Mouse (Mus musculus) MEL (cell line): ENCODE measurements around the gene Erg. TPM values are rescaled to one million over a fixed set of nuclear protein-coding genes. Genes with fewer than 3 reads are reported as not detected.
A peak's percentile ranks its signal among the peaks of the same experiment; 100 is the strongest.

Source experiments
- DNase-seq: peaks from one replicate; pipeline ENCODE4 v3.0.0; 2011; ENCODE audit warnings: low read depth, low spot score
- H3K27ac ChIP-seq: 2 replicates; pipeline ENCODE4 v1.5.1; 2012; ENCODE audit warnings: low read depth, mild to moderate bottlenecking, control low read depth, low read length, moderate library complexity; ENCODE audit not compliant: control insufficient read depth
- H3K27me3 ChIP-seq, 2 experiments: fragments of 150-350 bp in 1 of 2; sonication (generic) in 1 of 2; 2 replicates each; pipeline ENCODE4 v1.6.1; 2012; ENCODE audit warnings: low read length in 2 of 2, mild to moderate bottlenecking in 2 of 2, improper control_type of control experiment in 1 of 2, moderate library complexity in 1 of 2; ENCODE audit not compliant: insufficient read depth in 2 of 2, control insufficient read depth in 1 of 2
- H3K36me3 ChIP-seq, 2 experiments: 2 replicates each; pipeline ENCODE4 v1.6.1; 2012 to 2014; ENCODE audit warnings: low read length in 2 of 2, improper control_type of control experiment in 1 of 2, inconsistent platforms in 1 of 2, mild to moderate bottlenecking in 1 of 2; ENCODE audit not compliant: insufficient read depth in 2 of 2, control insufficient read depth in 1 of 2
- H3K4me1 ChIP-seq, 2 experiments: fragments of 150-350 bp in 1 of 2; sonication (generic) in 1 of 2; 2 replicates each; pipeline ENCODE4 v1.6.1; 2012; ENCODE audit warnings: low read length in 2 of 2, improper control_type of control experiment in 1 of 2, mild to moderate bottlenecking in 1 of 2; ENCODE audit not compliant: insufficient read depth in 2 of 2, control insufficient read depth in 1 of 2
- H3K4me3 ChIP-seq, 2 experiments: fragments of 150-350 bp in 1 of 2; sonication (generic) in 1 of 2; 2 replicates each; pipeline ENCODE4 v1.5.1; 2012; ENCODE audit warnings: low read depth in 2 of 2, low read length in 2 of 2, mild to moderate bottlenecking in 2 of 2, moderate library complexity in 2 of 2, control low read depth in 1 of 2, improper control_type of control experiment in 1 of 2; ENCODE audit not compliant: control insufficient read depth in 1 of 2, insufficient read depth in 1 of 2
- H3K79me2 ChIP-seq: 2 replicates; pipeline ENCODE4 v1.6.1; 2012; ENCODE audit warnings: mild to moderate bottlenecking, low read length, moderate library complexity; ENCODE audit not compliant: control insufficient read depth, poor library complexity, insufficient read depth
- H3K9ac ChIP-seq: 2 replicates; pipeline ENCODE4 v1.6.1; 2012; ENCODE audit warnings: low read depth, mild to moderate bottlenecking, control low read depth, low read length, moderate library complexity; ENCODE audit not compliant: control insufficient read depth, poor library complexity, severe bottlenecking
- H3K9me3 ChIP-seq: fragments of 150-350 bp; sonication (generic); replicated peaks from 2 replicates; pipeline ENCODE4 v1.6.1; 2012; ENCODE audit warnings: mild to moderate bottlenecking, low read length, improper control_type of control experiment, moderate library complexity; ENCODE audit not compliant: insufficient read depth
- CHD1 ChIP-seq: IDR thresholded peaks from 2 replicates; pipeline ENCODE4 v1.6.1; 2012; ENCODE audit warnings: low read depth, mild to moderate bottlenecking, inconsistent platforms, low read length, improper control_type of control experiment
- CHD2 ChIP-seq: IDR thresholded peaks from 2 replicates; pipeline ENCODE4 v1.6.1; 2011; ENCODE audit warnings: low read length, improper control_type of control experiment
- CTCF ChIP-seq, 3 experiments: IDR thresholded peaks in 2 of 3; conservative IDR thresholded peaks in 1 of 3; 2 replicates each; pipeline ENCODE4 v1.5.1; 2011 to 2012; ENCODE audit warnings: low read length in 3 of 3, low read depth in 2 of 3, mild to moderate bottlenecking in 2 of 3, improper control_type of control experiment in 1 of 3, inconsistent platforms in 1 of 3, mixed read lengths in 1 of 3, moderate library complexity in 1 of 3; ENCODE audit not compliant: control insufficient read depth in 1 of 3, insufficient read depth in 1 of 3, poor library complexity in 1 of 3, severe bottlenecking in 1 of 3
- E2F4 ChIP-seq: IDR thresholded peaks from 2 replicates; pipeline ENCODE4 v1.6.1; 2011; ENCODE audit warnings: low read depth, low read length, improper control_type of control experiment, borderline replicate concordance
- ELF1 ChIP-seq: IDR thresholded peaks from 2 replicates; pipeline ENCODE4 v1.6.1; 2014; ENCODE audit warnings: low read depth, mild to moderate bottlenecking, inconsistent platforms, low read length, improper control_type of control experiment, moderate library complexity
- EP300 ChIP-seq, 2 experiments: IDR thresholded peaks; 2 replicates each; pipeline ENCODE4 v1.6.1; 2011; ENCODE audit warnings: improper control_type of control experiment in 2 of 2, low read length in 2 of 2, low read depth in 1 of 2, mild to moderate bottlenecking in 1 of 2
- ETS1 ChIP-seq: IDR thresholded peaks from 2 replicates; pipeline ENCODE4 v1.6.1; 2012; ENCODE audit warnings: low read depth, mild to moderate bottlenecking, inconsistent platforms, low read length, improper control_type of control experiment, moderate library complexity
- GABPA ChIP-seq: IDR thresholded peaks from 2 replicates; pipeline ENCODE4 v1.6.1; 2012; ENCODE audit warnings: low read depth, mild to moderate bottlenecking, inconsistent platforms, low read length, improper control_type of control experiment, moderate library complexity
- GATA1 ChIP-seq: IDR thresholded peaks from 2 replicates; pipeline ENCODE4 v1.6.1; 2011; ENCODE audit warnings: low read depth, low read length, improper control_type of control experiment
- HCFC1 ChIP-seq: IDR thresholded peaks from 2 replicates; pipeline ENCODE4 v1.6.1; 2012; ENCODE audit warnings: low read depth, mild to moderate bottlenecking, inconsistent platforms, low read length, improper control_type of control experiment, moderate library complexity
- JUND ChIP-seq: IDR thresholded peaks from 2 replicates; pipeline ENCODE4 v1.6.1; 2011; ENCODE audit warnings: low read depth, mild to moderate bottlenecking, improper control_type of control experiment, low read length
- KAT2A ChIP-seq: conservative IDR thresholded peaks from 2 replicates; pipeline ENCODE4 v1.6.1; 2012; ENCODE audit warnings: low read depth, low read length, improper control_type of control experiment, inconsistent platforms
- MAX ChIP-seq: IDR thresholded peaks from 2 replicates; pipeline ENCODE4 v1.6.1; 2011; ENCODE audit warnings: low read length, improper control_type of control experiment
- MAZ ChIP-seq: IDR thresholded peaks from 2 replicates; pipeline ENCODE4 v1.6.1; 2012; ENCODE audit warnings: low read depth, mild to moderate bottlenecking, inconsistent platforms, low read length, improper control_type of control experiment
- MEF2A ChIP-seq: IDR thresholded peaks from 2 replicates; pipeline ENCODE4 v1.6.1; 2014; ENCODE audit warnings: low read depth, mild to moderate bottlenecking, inconsistent platforms, low read length, improper control_type of control experiment; ENCODE audit not compliant: poor library complexity, insufficient replicate concordance, severe bottlenecking; ENCODE audit errors: extremely low read depth
- MYB ChIP-seq: IDR thresholded peaks from 2 replicates; pipeline ENCODE4 v1.6.1; 2011; ENCODE audit warnings: mild to moderate bottlenecking, low read depth, low read length, improper control_type of control experiment
- MYC ChIP-seq: IDR thresholded peaks from 2 replicates; pipeline ENCODE4 v1.6.1; 2011; ENCODE audit warnings: low read depth, mild to moderate bottlenecking, low read length, improper control_type of control experiment, moderate library complexity
- NELFE ChIP-seq: IDR thresholded peaks from 2 replicates; pipeline ENCODE4 v1.6.1; 2011; ENCODE audit warnings: low read depth, low read length, improper control_type of control experiment
- NRF1 ChIP-seq: IDR thresholded peaks from 2 replicates; pipeline ENCODE4 v1.6.1; 2014; ENCODE audit warnings: low read depth, mild to moderate bottlenecking, inconsistent platforms, low read length, improper control_type of control experiment, moderate library complexity; ENCODE audit not compliant: poor library complexity, insufficient read depth, severe bottlenecking
- POLR2A ChIP-seq, 2 experiments: IDR thresholded peaks; 2 replicates each; pipeline ENCODE4 v1.6.1; 2011 to 2012; ENCODE audit warnings: low read length in 2 of 2, mild to moderate bottlenecking in 2 of 2, control low read depth in 1 of 2, improper control_type of control experiment in 1 of 2, low read depth in 1 of 2, moderate library complexity in 1 of 2; ENCODE audit not compliant: control insufficient read depth in 1 of 2, insufficient read depth in 1 of 2, poor library complexity in 1 of 2
- POLR2AphosphoS5 ChIP-seq: IDR thresholded peaks from 2 replicates; pipeline ENCODE4 v1.6.1; 2012; ENCODE audit warnings: low read depth, borderline replicate concordance, mild to moderate bottlenecking, inconsistent platforms, low read length, moderate library complexity, mixed read lengths
- RCOR1 ChIP-seq: IDR thresholded peaks from 2 replicates; pipeline ENCODE4 v1.6.1; 2012; ENCODE audit warnings: low read depth, mild to moderate bottlenecking, inconsistent platforms, low read length, improper control_type of control experiment
- SIN3A ChIP-seq: IDR thresholded peaks from 2 replicates; pipeline ENCODE4 v1.6.1; 2012; ENCODE audit warnings: low read length, improper control_type of control experiment, inconsistent platforms
- TAL1 ChIP-seq: IDR thresholded peaks from 2 replicates; pipeline ENCODE4 v1.6.1; 2012; ENCODE audit warnings: mild to moderate bottlenecking, inconsistent platforms, low read length, moderate library complexity, mixed read lengths
- TBP ChIP-seq: IDR thresholded peaks from 2 replicates; pipeline ENCODE4 v1.8.0; 2011; ENCODE audit warnings: low read depth, low read length, improper control_type of control experiment
- TCF12 ChIP-seq: IDR thresholded peaks from 2 replicates; pipeline ENCODE4 v1.6.1; 2014; ENCODE audit warnings: low read depth, mild to moderate bottlenecking, inconsistent platforms, low read length, improper control_type of control experiment, moderate library complexity
- UBTF ChIP-seq: IDR thresholded peaks from 2 replicates; pipeline ENCODE4 v1.6.1; 2012; ENCODE audit warnings: low read depth, mild to moderate bottlenecking, inconsistent platforms, low read length, improper control_type of control experiment, moderate library complexity, borderline replicate concordance; ENCODE audit not compliant: insufficient read depth
- USF1 ChIP-seq: IDR thresholded peaks from 2 replicates; pipeline ENCODE4 v1.6.1; 2014; ENCODE audit warnings: low read depth, mild to moderate bottlenecking, inconsistent platforms, low read length, improper control_type of control experiment, moderate library complexity
- USF2 ChIP-seq, 2 experiments: IDR thresholded peaks; 2 replicates each; pipeline ENCODE4 v1.6.1; 2011 to 2012; ENCODE audit warnings: improper control_type of control experiment in 2 of 2, low read length in 2 of 2, borderline replicate concordance in 1 of 2, inconsistent platforms in 1 of 2, low read depth in 1 of 2, mild to moderate bottlenecking in 1 of 2; ENCODE audit not compliant: insufficient read depth in 1 of 2
- ZC3H11A ChIP-seq: IDR thresholded peaks from 2 replicates; pipeline ENCODE4 v1.6.1; 2012; ENCODE audit warnings: low read depth, mild to moderate bottlenecking, inconsistent platforms, low read length, improper control_type of control experiment
- ZMIZ1 ChIP-seq: IDR thresholded peaks from 2 replicates; pipeline ENCODE4 v1.6.1; 2012; ENCODE audit warnings: low read depth, mild to moderate bottlenecking, inconsistent platforms, low read length, improper control_type of control experiment, moderate library complexity
- ZNF384 ChIP-seq: IDR thresholded peaks from 2 replicates; pipeline ENCODE4 v1.6.1; 2012; ENCODE audit warnings: low read depth, mild to moderate bottlenecking, inconsistent platforms, low read length, improper control_type of control experiment
- polyA plus RNA-seq, 2 experiments: library from polyadenylated mRNA; stranded (reverse) in 1 of 2; unstranded in 1 of 2; fragments of >175 nt in 1 of 2; fragments of >200 nt in 1 of 2; gene quantifications; 2 replicates each; pipeline versions ENCODE4 v1.2.1 to v1.2.4; 2012; ENCODE audit warnings: low replicate concordance in 2 of 2, low read depth in 1 of 2; ENCODE audit not compliant: insufficient read length in 2 of 2, insufficient read depth in 1 of 2, missing spikeins in 1 of 2
- total RNA-seq: library from RNA; depleted of rRNA; stranded (reverse); fragments of 300-350 nt; gene quantifications from 2 replicates; pipeline ENCODE4 v1.2.3, GENCODE M21; 2012

Erg gene
- total and polyA plus RNA-seq, 3 experiments: 0.11 to 0.27 TPM; not detected in 1

DNA sequence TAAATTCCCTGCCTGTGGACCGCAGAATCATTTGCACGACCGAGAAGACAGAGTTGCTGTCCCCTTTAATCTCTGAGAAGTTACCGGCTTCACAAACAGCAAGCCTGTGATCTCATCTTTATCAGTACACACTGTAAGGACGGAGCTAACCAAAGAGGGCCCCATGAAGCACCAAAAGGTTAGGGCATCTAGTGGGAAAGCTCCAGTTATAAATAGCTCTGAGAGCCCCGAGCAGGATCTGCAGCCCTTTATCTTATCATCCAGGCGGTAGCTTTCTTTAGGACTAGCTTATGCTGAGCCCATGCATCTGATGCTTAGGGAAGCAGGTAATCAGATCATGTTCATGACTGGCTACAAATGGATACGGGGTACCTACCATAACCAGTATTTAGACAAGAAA is 146.6 kb downstream of the Erg start (continued):
- TF ChIP-seq MEF2A (peak; percentile 99), GATA1 (peak; percentile 98), ZC3H11A (no peak), RCOR1 (peak; percentile 91), GABPA (no peak), SIN3A (peak; percentile 11), TCF12 (peak; percentile 98), MAX (no peak; the same call in 1 of the 2 replicates), POLR2A (IDR thresholded peaks at IDR 0.05; ENCODE audit: control insufficient read depth in 1 of 2, insufficient read depth in 1 of 2, low read depth in 1 of 2, low read length in 2 of 2, poor library complexity in 1 of 2) (peak in 1 of 2 experiments; percentile 37; a peak in 1 of 4 replicates)

DNA sequence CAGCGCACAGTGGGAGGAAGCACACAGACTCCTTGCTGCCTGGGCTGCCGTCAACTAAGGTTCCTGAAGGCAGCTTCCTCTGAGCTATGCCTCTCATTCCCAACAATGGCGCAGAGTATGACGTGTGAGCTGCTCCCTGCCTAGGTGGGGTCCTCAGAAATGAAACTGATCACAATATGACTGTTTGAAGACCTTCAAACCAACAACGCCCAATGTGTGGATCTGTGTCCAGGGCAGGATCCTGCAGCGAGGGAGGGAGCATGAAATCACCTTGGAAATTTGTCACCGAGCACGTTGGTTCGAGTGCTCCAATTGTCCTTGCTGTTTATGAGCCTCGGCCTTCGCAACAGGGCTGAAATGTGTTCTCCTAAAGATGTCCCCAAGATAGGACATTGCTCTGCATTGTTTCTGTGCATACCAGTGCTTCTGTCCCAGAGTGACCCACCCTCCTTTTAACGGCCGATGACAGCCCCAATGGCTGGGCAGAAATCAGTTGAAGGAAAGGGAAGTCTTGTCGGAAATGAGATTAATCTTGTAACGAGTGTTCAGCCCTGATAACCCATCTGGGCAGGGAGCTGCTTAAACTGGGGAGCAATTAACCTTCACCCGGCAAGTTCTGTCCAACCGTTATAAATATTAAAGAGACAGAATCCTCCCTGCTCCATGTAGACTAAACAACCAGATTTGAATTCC is 147.4 kb downstream of the Erg start:
- peak; percentile 94 for DNase-seq
- H3K4me3 ChIP-seq: peak overlapping the region; percentile 14 to 34
- H3K27ac ChIP-seq: peak overlapping the region; percentile 95
- peak; percentile 97 for TF ChIP-seq MAZ
- TF ChIP-seq ZNF384: no peak
- peak; percentile 97 for TF ChIP-seq RCOR1
- peak; percentile 93 for TF ChIP-seq MEF2A
- TF ChIP-seq TAL1: peak; percentile 96
- TF ChIP-seq HCFC1: no peak
- peak; percentile 100 for TF ChIP-seq TCF12
- TF ChIP-seq MYC: peak; percentile 75
- TF ChIP-seq KAT2A: peak; percentile 45; the same call in 1 of the 2 replicates
- no peak for TF ChIP-seq UBTF
- no peak for TF ChIP-seq CTCF (IDR thresholded peaks at IDR 0.05 in 2 of 3, conservative IDR thresholded peaks at IDR 0.05 in 1 of 3; ENCODE audit: control insufficient read depth in 1 of 3, insufficient read depth in 1 of 3, low read depth in 2 of 3, low read length in 3 of 3, poor library complexity in 1 of 3, severe bottlenecking in 1 of 3)
- peak; percentile 67 for TF ChIP-seq ZMIZ1
- TF ChIP-seq GATA1: peak; percentile 99
- TF ChIP-seq CHD1: no peak
- TF ChIP-seq MYB: peak; percentile 100
- no peak for TF ChIP-seq NRF1
- TF ChIP-seq JUND: peak; percentile 87; the same call in 1 of the 2 replicates
- TF ChIP-seq NELFE: 0 out of 2 replicates have a peak, but pooled peaks have one; percentile 23
- peak; percentile 91 for TF ChIP-seq SIN3A
- no peak for TF ChIP-seq ELF1
- TF ChIP-seq ETS1: peak; percentile 97
- TF ChIP-seq USF2 (IDR thresholded peaks at IDR 0.05; ENCODE audit: borderline replicate concordance in 1 of 2, insufficient read depth in 1 of 2, low read depth in 1 of 2, low read length in 2 of 2): no peak
- TF ChIP-seq E2F4: no peak
- TF ChIP-seq POLR2AphosphoS5: no peak
- TF ChIP-seq GABPA: no peak
- TF ChIP-seq USF1: no peak
- peak; percentile 61 for TF ChIP-seq TBP
- TF ChIP-seq EP300 (IDR thresholded peaks at IDR 0.05; ENCODE audit: low read depth in 1 of 2, low read length in 2 of 2): peak; percentile 100
- no peak for TF ChIP-seq CHD2
- TF ChIP-seq POLR2A (IDR thresholded peaks at IDR 0.05; ENCODE audit: control insufficient read depth in 1 of 2, insufficient read depth in 1 of 2, low read depth in 1 of 2, low read length in 2 of 2, poor library complexity in 1 of 2): peak in 1 of 2 experiments; percentile 17; a peak in 2 of 4 replicates

More for the DNA sequence above, 147.4 kb downstream of the Erg start:
- no peaks in the 10 kb centered on the region for H3K9me3 ChIP-seq
- no peaks in the 10 kb centered on the region for H3K27me3 ChIP-seq
- H3K4me1 ChIP-seq: peaks cover 47 to 73% of the 10 kb centered on the region in 2 experiments
- no peaks in the 10 kb centered on the region; the same call in 1 of the 2 replicates for H3K79me2 ChIP-seq
- peak overlapping the region; percentile 60 for H3K9ac ChIP-seq
- peaks cover 0 to 69% of the 10 kb centered on the region in 2 experiments; a peak in 2 of 4 replicates for H3K36me3 ChIP-seq
